ENCODE assay signal across 24 mouse cellular contexts in genomic region chr2:92094078-92094477, GRCm38 (mm10). TPM values are rescaled to one million over a fixed set of nuclear protein-coding genes. Genes with fewer than 3 reads are reported as not detected.
DNase-seq lines count a peak whose midpoint lies in the region; TF ChIP-seq lines count a peak whose summit lies in the region.
"Had no signal": no experiment of that assay in that cellular context is flagged by ENCODE, and none has a peak within 500 bp of the region (broad histone marks: within the 10 kb centered on the region; RNA-seq: fewer than 3 reads in every experiment).

No protein-coding gene starts in this region.

- TF ChIP-seq POLR2A in lung, adult 2 months (IDR thresholded peaks at IDR 0.05; ENCODE audit: borderline replicate concordance, extremely low read depth, low read depth, low read length), result no peak
- no peak for TF ChIP-seq POLR2A in kidney, adult 2 months (IDR thresholded peaks at IDR 0.05; ENCODE audit: low read depth, low read length)

- H3K27me3 ChIP-seq in kidney, adult 2 months (replicated peaks; ENCODE audit: control insufficient read depth, insufficient read depth, low read length), result no peaks in the 10 kb centered on the region
- H3K27me3 ChIP-seq: embryonic facial prominence, embryonic 13.5 days; forebrain, embryonic 15.5 days; heart, embryonic 13.5 days; liver, embryonic 13.5 days; midbrain, embryonic 12.5 days; neural tube, embryonic 12.5 days had no signal

- DNase-seq in embryo, embryonic 11 days, result peak; percentile 14
- DNase-seq in embryo, embryonic 9.5 days (ENCODE audit: extremely low spot score), result no peak
- DNase-seq in lung, adult 2 months, result peak; percentile 13
- peak; percentile 9 for DNase-seq in lung, postnatal 10 days
- DNase-seq in testis, postnatal 14 days (ENCODE audit: low spot score), result peak; percentile 54
- DNase-seq in thymus, postnatal 4 days, result no peak
- DNase-seq in kidney, adult 2 months, result no peak
- DNase-seq: adrenal gland, adult 2 months; cerebellum, adult 8-10 months; cerebellum, postnatal 36 days; gastrocnemius, adult 2 months; gastrocnemius, postnatal 36 days; heart, postnatal 10 days; kidney, postnatal 25 days; left cerebral cortex, postnatal 4 days; liver, embryonic 13.5 days had no signal

- no peak overlapping the region for H3K4me3 ChIP-seq in lung, adult 2 months (replicated peaks; ENCODE audit: extremely low read depth, low read depth, low read length)
- H3K4me3 ChIP-seq in kidney, adult 2 months (ENCODE audit: insufficient read depth, low read depth, low read length), result no peak overlapping the region
- H3K4me3 ChIP-seq: embryonic facial prominence, embryonic 13.5 days; forebrain, embryonic 10.5 days; forebrain, embryonic 15.5 days; gastrocnemius, adult 2 months; heart, embryonic 13.5 days; liver, embryonic 13.5 days; megakaryocyte, embryonic 14.5 days; midbrain, embryonic 12.5 days; myocyte; neural tube, embryonic 12.5 days had no signal

- H3K27ac ChIP-seq in kidney, adult 2 months (ENCODE audit: insufficient read depth, low read depth, low read length), result no peak overlapping the region
- H3K27ac ChIP-seq: embryonic facial prominence, embryonic 13.5 days; forebrain, embryonic 10.5 days; forebrain, embryonic 15.5 days; gastrocnemius, adult 2 months; heart, embryonic 13.5 days; liver, embryonic 13.5 days; midbrain, embryonic 12.5 days; neural tube, embryonic 12.5 days had no signal

- no peak for TF ChIP-seq CTCF in lung, adult 2 months (IDR thresholded peaks at IDR 0.05; ENCODE audit: insufficient read depth, low read length)
- TF ChIP-seq CTCF in kidney, adult 2 months (conservative IDR thresholded peaks at IDR 0.05; ENCODE audit: insufficient read depth, insufficient read length, low read depth, low read length), result no peak

- H3K36me3 ChIP-seq in kidney, adult 2 months (ENCODE audit: control insufficient read depth, insufficient read depth, low read length), result no peaks in the 10 kb centered on the region
- H3K36me3 ChIP-seq: embryonic facial prominence, embryonic 13.5 days; forebrain, embryonic 10.5 days; forebrain, embryonic 15.5 days; heart, embryonic 13.5 days; liver, embryonic 13.5 days; midbrain, embryonic 12.5 days; neural tube, embryonic 12.5 days had no signal

- 0 out of 2 replicates have a peak, but pooled peaks cover 2% of the 10 kb centered on the region for H3K4me1 ChIP-seq in lung, adult 2 months (ENCODE audit: control insufficient read depth, insufficient read depth, low read length)
- H3K4me1 ChIP-seq in kidney, adult 2 months (ENCODE audit: control insufficient read depth, insufficient read depth, low read length), result no peaks in the 10 kb centered on the region
- H3K4me1 ChIP-seq: embryonic facial prominence, embryonic 13.5 days; forebrain, embryonic 10.5 days; forebrain, embryonic 15.5 days; heart, embryonic 13.5 days; liver, embryonic 13.5 days; megakaryocyte, embryonic 14.5 days; midbrain, embryonic 12.5 days; neural tube, embryonic 12.5 days had no signal

- 49% methylated on average over 8 of the region's 8 CpGs for WGBS in lung, adult 2 months
- 41% methylated on average over 8 of the region's 8 CpGs for WGBS in kidney, adult 2 months

RNA-seq across cellular contexts. Expression of gene Phf21a, which starts 1.2 kb away (rescaled TPM):
- polyA plus RNA-seq in lung, adult 2 months (2012; rRNA removed), result 42.4 and 49.9 TPM in 2 replicates
- polyA plus RNA-seq in kidney, adult 2 months (2012; rRNA removed), result 27.5 and 36.8 TPM in 2 replicates

Comparison
In these comparisons a context has a peak if more than half of its experiments do, and no peak if none do; other contexts are left out.
1. DNase-seq: peak in embryo, embryonic 11 days (single experiment), lung, adult 2 months (single experiment), lung, postnatal 10 days (single experiment) and testis, postnatal 14 days (single experiment); none in embryo, embryonic 9.5 days (single experiment), thymus, postnatal 4 days (single experiment) and kidney, adult 2 months (single experiment).